ENCODE assay signal across 8 mouse cellular contexts in genomic region chr5:25498821-25499422, GRCm38 (mm10). TPM values are rescaled to one million over a fixed set of nuclear protein-coding genes. Genes with fewer than 3 reads are reported as not detected.
DNase-seq lines count a peak whose midpoint lies in the region; ATAC-seq lines count a peak whose summit lies in the region.

No protein-coding gene starts in this region.

- peak overlapping the region; percentile 97 for H3K27ac ChIP-seq in embryonic facial prominence, embryonic 11.5 days (replicated peaks; ENCODE audit: low read depth, low read length)
- H3K27ac ChIP-seq in heart, embryonic 12.5 days (ENCODE audit: poor library complexity, severe bottlenecking): peak overlapping the region; percentile 100

- peak; percentile 89 for ATAC-seq in embryonic facial prominence, embryonic 11.5 days (replicated peaks; ENCODE audit: insufficient number of reproducible peaks, low FRiP score, low TSS enrichment, low read depth)
- peak; percentile 88 for ATAC-seq in heart, embryonic 12.5 days (ENCODE audit: insufficient number of reproducible peaks, low FRiP score)

- peak overlapping the region; percentile 93 for H3K4me3 ChIP-seq in embryonic facial prominence, embryonic 11.5 days (ENCODE audit: low read depth, low read length)
- peak overlapping the region; percentile 100 for H3K4me3 ChIP-seq in heart, embryonic 12.5 days

- no peaks in the 10 kb centered on the region for H3K36me3 ChIP-seq in embryonic facial prominence, embryonic 11.5 days (replicated peaks; ENCODE audit: control insufficient read depth, insufficient read depth, low read depth, low read length)
- H3K36me3 ChIP-seq in heart, embryonic 12.5 days: no peaks in the 10 kb centered on the region

- H3K27me3 ChIP-seq in embryonic facial prominence, embryonic 11.5 days (ENCODE audit: control insufficient read depth, insufficient read depth, low read length): no peaks in the 10 kb centered on the region
- H3K27me3 ChIP-seq in heart, embryonic 12.5 days (replicated peaks): no peaks in the 10 kb centered on the region

- peak overlapping the region; percentile 96 for H3K9ac ChIP-seq in embryonic facial prominence, embryonic 11.5 days (replicated peaks; ENCODE audit: low read length)
- peak overlapping the region; percentile 89 for H3K9ac ChIP-seq in heart, embryonic 12.5 days

- H3K9me3 ChIP-seq in embryonic facial prominence, embryonic 11.5 days (replicated peaks; ENCODE audit: control insufficient read depth, low read length): no peaks in the 10 kb centered on the region
- H3K9me3 ChIP-seq in heart, embryonic 12.5 days (replicated peaks): no peaks in the 10 kb centered on the region

- DNase-seq in 416B (ENCODE audit: low read depth) (peak; percentile 81), MN1 (ENCODE audit: low spot score) (peak; percentile 82)
- DNase-seq in embryonic facial prominence, embryonic 11.5 days (ENCODE audit: low spot score): peak; percentile 87
- peak; percentile 77 to 91 for DNase-seq in kidney, postnatal 25 days
- peak; percentile 77 for DNase-seq in lung, postnatal 36 days
- DNase-seq in skeletal muscle tissue, adult 2 months (ENCODE audit: low read depth, low spot score): peak; percentile 74
- DNase-seq in cerebellum, adult 11 months: no peak

- H3K4me1 ChIP-seq in embryonic facial prominence, embryonic 11.5 days (ENCODE audit: control insufficient read depth, insufficient read depth, low read length): no peaks in the 10 kb centered on the region
- H3K4me1 ChIP-seq in heart, embryonic 12.5 days (replicated peaks): peaks cover 9% of the 10 kb centered on the region; the same call in 1 of the 2 replicates

- H3K4me2 ChIP-seq in embryonic facial prominence, embryonic 11.5 days (ENCODE audit: low read depth, low read length): peak overlapping the region; percentile 78
- H3K4me2 ChIP-seq in heart, embryonic 12.5 days: peak overlapping the region; percentile 71

- WGBS in embryonic facial prominence, embryonic 11.5 days: under 1% methylated on average over 31 of the region's 87 CpGs
- WGBS in heart, embryonic 12.5 days: 8% methylated on average over 71 of the region's 87 CpGs

RNA-seq across cellular contexts. Expression of gene Kmt2c, which starts 0.3 kb away (rescaled TPM):
- 14.0 and 15.8 TPM in 2 replicates for polyA plus RNA-seq in embryonic facial prominence, embryonic 11.5 days (2014; fragmentation: Nextera tagmentation; extraction: Ambion mirVana)
- polyA plus RNA-seq in heart, embryonic 12.5 days (2016; fragmentation: Nextera tagmentation; extraction: Ambion mirVana): 12.3 and 13.7 TPM in 2 replicates

RNA-seq across cellular contexts. Expression of gene Cct8l1, which starts 16.9 kb away (rescaled TPM):
- polyA plus RNA-seq in embryonic facial prominence, embryonic 11.5 days (2014; fragmentation: Nextera tagmentation; extraction: Ambion mirVana): not detected in 2 replicates
- polyA plus RNA-seq in heart, embryonic 12.5 days (2016; fragmentation: Nextera tagmentation; extraction: Ambion mirVana): 0.14 TPM in 1 of 2 replicates, not detected in the other
